Mouse (Mus musculus) layer of hippocampus, adult 8-10 months (tissue): ENCODE measurements around the gene Mapk6. TPM values are rescaled to one million over a fixed set of nuclear protein-coding genes. Genes with fewer than 3 reads are reported as not detected.

Source experiments
- DNase-seq, 2 experiments: peaks; one replicate each; pipeline ENCODE4 v3.0.0; 2022; ENCODE audit warnings: low spot score in 2 of 2
- total RNA-seq, 4 experiments: library from RNA; stranded (reverse); gene quantifications; 2 replicates each; pipeline ENCODE4 v1.2.4; 2022

The Mapk6 gene
- total RNA-seq, 4 experiments from 2014 or later: 26.9 to 33.1 (median 28.2) TPM

DNA sequence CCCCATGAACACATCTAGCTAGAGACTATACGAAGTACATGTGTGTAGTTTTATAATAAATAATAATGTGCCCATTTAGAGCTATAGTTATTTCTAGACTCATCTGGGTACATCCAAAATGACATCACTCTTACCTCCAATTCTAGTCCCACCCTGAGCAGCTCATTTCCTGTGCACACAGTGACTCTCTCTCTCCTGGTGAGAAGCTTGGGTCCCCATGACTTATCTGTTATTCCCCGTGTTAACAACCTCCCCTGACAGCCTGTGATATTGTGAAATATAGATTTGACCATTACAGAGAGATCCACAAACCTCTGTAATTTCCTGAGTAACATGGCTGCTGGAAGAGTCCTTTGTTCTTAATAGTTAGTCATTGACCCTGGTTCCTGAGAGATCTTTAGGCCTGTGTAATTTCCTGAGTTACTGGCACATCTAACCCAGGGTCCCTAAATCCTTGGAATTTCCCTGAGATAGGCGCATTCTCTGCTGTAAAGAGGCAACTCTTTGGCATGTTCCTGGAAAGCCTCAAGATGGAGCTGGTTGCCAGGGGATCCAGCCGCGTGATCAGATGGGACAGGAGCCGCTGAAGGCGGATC lies 16.1 kb upstream of the Mapk6 start:
- DNase-seq: no peak

DNA sequence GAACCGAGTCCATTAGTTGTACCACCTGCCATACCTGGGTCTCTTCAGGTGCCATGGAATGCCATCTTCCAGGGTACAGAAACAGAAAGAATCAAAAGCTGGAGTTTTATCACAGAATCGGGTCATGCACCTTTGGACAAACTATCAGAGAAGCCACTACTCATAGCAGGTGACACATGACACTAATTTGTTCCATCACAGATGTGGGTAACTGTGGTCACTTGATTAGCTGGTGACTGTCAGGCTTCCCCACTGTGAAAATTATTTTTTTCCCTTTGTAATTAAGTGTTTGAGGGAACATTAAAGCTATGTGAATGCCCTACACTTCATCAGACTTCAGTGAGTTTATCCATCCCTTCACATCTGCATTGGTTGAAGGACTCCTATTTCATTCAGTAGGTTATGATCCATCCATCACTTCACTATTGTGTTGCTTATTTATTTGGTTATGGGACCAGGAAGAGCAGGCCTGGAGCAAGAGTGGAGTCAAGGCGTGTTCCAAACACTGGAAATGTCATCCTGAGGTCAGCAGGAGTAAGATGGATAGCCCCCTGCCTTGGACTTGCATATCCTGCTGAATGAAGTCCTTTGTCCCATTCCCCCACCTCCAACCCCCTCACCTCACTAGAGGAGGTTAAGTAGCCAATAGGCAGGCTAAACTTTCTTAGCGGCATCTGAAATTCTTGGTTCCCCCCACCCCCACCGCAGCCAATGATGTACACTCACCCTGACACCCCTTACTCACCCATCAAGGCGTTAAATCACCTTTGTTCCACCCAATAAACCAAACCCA lies 14.7 kb upstream of the Mapk6 start:
- no peak for DNase-seq

DNA sequence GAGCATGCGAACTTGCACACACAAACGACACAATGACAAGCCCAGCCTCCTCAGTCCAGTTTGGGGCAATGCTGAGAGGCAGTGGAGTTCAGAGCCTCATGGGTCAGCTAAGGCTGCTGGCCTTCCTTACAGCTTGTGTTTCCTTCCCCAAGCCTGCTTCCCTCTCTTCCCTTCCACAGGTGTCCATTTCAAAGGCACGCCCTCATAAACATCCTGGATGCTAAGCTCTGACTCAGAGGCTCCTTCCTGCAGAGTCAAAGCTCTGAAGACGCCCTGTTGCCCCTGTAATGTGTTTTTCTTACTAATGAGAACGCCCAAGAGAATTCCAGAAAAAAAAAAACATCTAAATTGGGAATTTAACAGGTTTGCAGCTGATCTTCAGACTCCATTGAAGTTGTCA lies 13.9 kb upstream of the Mapk6 start:
- DNase-seq: no peak

DNA sequence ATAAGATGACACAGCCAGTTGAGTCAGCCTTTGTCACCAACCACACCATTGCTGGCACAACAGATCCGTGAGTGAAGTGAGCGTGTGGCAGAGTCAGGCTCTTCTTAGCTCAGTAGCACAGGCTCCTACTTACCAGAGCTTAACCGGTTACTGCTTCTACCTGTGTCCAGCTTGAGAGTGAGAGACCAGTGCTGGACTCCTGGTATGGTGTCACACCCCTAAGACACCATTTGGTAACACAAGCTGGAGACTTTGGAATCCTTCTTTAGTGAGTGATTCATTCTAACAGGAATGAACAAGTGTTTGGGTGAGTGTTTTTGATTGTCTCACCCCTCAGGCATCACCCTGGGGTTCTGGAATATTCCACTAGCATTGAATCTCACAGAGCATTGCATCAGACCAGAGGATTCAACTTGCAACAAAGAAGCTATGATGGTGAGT lies 12.5 kb upstream of the Mapk6 start:
- no peak for DNase-seq

DNA sequence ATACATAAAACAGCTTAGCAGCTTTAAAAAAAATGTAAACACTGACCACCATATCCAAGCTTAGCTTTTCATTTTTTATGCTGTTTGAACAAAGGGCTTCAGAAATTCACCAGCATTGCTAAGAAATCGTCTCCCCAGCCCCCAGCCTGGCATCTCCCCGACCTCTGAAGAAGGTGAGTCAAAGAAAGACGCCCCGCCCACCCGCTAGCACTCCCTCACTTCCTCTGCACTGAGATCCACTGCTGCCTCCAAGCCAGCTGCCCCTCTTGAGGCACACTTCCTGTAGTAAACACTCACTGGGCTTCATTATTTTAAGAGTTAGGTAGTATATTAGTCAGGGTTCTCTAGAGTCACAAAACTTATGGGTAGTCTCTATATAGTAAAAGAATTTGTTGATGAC lies 4.4 kb upstream of the Mapk6 start:
- DNase-seq: no peak

DNA sequence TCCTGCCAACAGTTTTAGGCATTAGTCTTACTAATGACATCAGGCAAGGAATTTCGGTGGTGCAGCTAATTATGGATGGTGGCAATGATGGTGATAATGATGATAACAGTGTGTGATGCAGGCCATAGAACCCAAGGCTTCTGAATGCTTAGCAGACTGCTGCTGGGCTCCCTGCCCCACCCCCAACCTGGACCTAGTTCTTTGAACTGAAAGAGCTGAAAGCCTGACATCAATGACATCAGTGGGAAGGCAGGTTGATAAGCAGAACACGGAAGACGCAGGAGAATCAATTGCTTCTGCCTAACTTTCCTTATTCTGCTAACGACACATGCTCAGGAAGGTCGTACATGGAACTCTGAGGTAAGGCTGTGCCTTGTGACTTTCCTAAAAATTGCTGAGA lies 3.4 kb upstream of the Mapk6 start:
- no peak for DNase-seq

DNA sequence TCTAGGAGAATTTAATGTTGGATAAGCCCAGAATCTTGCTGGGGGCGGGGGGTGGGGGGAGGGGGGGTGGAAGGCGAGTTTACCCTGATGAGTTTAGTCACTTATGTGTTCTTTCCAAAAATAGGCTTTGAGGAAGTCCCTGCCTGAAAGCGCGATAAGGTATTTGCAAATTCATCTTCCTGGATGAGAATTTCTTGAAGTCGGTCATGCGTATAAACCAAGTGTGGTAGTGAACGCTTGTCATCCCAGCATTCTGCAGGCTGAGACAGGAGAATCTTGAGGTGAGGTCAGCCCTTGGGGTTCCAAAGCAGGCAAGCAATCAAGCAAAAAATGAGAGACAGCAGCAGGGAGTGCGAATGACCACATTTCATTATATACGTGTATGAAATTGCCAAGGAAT lies 1.8 kb upstream of the Mapk6 start:
- DNase-seq: no peak

DNA sequence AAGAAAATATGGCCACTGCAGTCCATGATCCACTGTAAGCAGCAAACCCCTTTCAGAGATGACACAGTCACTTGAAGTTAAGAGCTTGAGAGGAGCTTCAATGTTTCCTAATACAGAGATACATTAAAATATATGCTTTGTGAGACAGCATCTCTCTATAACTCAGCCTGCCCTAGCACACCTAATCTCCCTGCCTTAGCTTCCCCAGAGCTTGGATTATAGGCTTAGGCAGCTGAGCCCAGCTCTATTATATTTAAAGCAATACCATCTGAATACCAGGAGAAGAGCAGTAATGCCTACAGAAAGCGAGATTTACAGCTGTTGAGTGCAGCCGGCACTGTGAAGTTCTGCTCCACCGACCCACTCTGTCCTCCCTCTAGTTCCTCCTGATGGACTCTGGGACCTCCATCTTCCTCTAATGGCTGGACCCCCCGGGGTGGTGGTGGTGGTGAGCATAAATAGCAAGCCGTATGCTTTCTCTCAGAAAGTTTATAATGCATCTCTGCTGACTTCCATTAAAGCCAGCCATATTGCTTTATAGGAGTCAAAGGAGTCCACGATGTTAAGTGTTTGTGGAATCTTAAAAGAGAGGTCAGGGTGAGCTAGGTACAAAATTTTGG lies 1.2 kb upstream of the Mapk6 start:
- no peak for DNase-seq

DNA sequence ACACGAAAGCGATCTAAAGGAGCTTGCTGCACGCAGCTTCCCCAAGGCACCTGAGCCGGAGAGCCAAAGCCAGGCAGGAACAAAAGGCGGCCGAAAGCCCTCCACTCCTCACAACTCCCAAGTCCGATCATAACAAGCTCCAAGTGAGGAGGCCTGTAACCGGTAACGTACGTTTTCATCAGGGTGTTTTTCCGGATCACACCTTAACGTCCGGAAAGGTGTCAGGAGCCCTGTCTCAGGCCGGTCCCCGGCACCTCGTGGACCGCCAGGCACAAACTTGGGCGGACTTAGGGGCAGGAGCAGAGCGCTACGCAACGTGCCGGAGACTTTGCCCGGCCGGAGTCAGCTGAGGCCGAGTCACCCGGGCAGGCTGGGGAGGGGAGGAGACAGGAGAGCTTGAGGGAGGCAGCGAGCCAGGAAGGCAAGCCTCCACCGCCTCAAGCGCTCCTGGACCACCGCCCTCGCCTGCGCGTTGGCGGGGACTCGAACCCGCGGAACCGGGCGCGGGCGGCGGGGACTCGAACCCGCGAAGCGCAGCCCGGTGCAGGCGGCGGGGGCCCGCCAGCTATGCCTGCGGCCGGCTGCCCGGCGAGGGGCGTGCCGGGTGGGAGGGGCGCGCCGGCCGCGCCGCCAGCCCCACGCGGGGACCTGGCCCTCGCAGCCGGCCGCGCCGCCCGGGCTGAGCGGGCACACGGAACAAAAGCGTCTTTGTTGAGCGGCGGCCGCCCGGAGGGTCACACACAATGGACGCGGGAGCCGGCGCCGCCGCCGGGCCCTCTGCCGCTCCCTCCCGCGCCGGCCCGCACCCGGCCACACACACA lies 564 bp downstream of the Mapk6 start:
- DNase-seq: peak; percentile 39 to 47

DNA sequence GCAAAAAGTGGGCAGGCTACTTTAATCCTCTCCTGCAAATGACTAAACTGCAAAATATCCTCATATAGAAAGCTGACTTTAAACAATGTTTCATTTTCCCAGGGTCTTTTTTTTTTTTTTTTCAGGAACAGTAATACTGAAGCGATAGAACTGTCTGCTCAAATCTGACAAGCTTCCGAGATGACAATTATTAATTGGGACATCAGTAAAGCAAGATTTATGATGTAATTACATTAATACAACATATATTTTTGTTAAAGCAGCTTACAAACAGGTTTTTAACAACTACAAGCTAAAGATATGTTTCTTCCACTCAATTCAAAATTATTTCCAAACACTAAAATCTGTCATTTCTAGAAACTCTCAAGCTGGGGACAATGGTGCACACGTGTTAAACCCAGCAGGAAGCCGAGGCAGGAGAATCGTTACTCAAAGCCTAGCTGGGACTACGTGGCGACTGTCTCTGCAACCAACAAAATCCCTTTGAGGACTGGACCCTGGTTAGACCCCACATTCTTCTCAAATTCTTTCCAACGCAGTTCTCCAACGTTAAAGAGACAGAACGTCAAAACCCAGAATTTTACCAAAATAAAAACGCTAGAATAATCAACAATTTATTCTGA lies 1.5 kb downstream of the Mapk6 start:
- DNase-seq: no peak

DNA sequence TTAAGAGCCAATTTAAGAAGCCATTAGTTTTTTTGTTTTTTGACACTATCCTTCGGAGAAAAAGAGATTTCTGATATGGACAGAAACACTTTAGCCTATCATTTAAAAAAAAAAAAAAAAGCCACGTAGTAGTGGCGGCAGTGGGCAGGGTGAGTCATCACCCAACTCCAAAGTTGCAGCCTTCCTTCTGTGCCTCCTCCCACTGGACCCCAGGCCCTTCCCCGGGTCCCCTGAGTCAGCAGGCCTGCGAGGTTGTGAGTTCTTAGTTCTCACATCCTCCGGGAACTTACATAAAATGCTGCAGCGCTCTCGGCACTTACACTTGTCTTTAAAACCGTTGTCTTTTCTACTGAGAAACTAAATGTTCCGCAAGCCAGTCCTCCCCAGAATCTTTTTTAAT lies 2.0 kb downstream of the Mapk6 start:
- DNase-seq: no peak

DNA sequence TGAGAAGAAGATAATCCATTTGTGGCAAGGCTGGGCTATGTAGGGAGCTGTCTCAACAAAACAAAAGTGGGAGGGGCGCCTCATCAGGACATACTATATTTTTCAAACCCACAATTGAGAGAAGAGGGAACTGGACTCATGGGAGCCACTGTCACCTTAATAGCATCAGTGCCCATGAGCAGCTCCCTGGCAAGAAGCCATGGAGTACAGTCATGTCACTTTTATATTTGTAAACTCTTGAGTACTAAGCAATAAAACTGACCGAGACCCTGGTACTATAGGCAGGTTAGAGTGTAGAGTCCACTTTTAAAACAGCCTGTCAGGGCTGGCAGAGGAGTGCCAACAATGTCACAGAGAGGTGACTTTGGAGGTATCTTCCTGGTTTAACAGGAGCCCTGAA lies 3.7 kb downstream of the Mapk6 start:
- no peak for DNase-seq

DNA sequence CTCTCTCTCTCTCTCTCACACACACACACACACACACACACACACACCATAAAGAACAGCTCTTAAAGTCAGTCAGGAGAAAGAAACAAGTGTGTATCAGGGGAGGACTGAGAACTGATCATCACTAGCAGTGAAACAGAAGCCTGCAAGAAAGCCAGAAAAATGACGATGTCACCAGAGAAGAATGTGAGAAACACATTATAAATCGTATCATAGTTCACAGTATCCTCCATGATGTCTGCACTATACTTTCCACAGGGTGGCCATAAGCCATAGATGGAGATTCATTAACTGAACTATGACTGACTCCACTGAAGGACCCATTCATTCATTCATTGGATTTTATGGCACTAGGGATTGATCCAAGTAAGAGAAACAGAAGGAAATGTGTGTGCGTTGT lies 6.3 kb downstream of the Mapk6 start:
- DNase-seq: no peak

DNA sequence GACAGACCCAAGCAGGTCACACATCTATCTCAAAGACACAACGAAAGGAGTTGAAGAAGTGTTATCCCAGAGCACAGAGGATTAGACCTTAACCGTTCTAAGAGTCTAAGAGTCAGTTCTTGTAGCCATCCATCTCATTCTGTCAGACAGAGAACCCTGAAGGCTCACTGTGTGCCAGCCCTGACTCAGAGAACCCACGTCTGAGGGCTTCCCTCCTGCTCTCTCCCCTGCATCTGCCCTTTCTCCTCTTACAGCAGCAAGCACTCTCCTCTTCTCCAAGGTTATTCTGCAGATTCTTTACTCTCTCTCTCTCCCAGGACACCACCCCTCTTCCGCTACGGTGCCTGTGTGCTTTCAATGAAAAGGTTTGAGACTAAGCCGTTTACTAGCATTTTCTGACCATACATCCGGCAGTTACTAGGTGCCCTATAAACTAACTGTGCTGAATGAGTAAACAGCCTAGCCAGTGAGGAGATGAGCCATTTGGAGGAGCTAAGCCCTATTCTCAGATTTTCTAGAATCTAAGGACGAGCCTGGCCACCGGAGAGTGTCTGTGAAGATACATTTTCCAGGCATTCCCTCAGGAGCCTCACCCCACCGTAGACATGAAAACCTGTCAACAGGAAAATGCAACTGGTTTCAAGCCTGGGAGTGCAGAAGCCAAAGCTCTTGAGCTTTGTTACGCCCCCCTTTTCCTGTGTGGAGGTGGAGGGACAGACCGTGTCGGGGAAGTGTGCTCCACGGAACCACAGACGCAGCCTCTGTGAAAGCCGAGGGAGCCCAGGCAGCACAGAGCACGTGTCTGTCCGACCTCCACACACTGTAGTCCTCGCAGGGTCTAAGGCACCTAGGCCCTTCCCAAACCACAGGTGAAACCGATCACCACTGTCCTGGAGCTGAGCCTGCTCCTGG lies 8.0 kb downstream of the Mapk6 start:
- no peak for DNase-seq

DNA sequence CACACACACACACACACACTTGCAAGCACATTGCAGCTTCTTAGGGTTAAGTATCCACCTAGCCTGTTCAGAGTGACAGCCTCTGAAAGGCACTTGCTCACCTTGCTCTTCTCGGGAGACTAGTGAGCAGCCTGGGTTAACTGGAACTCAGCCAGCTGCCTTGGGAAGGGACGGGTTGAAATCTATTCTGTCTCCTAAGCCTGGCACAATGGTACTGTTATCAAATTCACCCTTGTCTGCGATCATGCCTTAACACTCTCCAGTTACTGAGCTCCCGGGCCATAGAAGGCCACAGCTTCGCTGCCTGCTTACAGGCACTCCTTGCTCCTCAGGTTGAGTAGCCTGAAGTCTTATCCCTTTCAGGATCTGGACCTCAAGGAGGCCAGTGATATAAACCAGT lies 9.2 kb downstream of the Mapk6 start:
- DNase-seq: no peak

DNA sequence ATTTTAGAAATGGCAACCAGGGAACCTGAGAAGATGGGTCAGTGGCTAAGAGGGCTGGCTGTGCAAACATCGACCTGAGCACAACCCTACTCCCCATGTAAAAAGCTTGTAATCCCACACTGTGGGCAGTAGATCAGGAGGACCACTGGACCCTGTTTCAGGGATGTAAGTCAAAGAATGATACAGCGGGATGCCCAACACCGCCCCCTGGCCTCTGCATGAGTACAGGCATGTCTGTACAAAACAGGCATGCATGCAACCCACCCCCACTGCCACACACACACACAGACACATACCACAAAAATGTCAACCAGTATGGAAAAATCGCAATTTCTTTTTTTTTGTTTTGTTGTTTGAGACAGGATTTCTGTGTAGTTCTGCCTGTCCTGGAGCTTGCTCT lies 10.7 kb downstream of the Mapk6 start:
- no peak for DNase-seq

DNA sequence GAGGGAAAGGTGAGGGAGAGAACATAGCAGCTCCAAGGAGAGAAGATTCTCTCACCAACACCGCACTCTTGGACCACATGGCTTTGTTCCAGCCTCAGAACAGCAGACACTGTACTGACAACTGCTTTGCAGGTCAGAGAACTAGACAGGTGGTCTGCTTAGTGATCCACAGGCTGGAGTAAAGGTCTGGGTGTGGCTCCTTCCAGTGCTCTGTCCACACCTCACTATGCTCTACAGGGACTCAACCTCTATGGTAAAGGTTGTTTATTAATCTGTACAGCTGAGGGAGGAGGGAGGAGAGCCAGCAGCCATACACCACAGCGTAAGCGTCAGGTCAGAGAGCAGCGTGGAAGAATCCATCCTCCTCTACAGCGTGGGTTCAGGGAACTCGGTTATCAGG lies 13.8 kb downstream of the Mapk6 start:
- no peak for DNase-seq

DNA sequence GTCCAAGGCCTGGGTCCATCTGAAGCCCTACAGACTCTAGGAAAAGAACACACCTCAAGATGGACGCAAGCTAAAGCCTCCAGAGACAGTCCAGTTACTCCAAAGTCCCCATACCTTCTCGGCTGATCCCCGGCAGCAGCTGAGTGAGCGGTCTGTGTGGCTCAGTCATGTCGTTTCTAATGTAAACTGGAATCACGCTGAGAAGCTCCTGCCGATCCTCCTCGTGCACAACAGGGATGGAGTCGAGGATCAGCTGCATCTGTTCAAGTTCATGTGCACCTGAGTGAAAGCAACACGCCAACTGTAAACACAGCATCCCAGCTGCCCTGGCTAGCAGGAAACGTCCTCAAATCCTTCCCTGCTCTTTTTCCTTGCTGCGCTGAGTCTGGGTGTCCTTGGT lies 16.6 kb downstream of the Mapk6 start:
- DNase-seq: no peak

DNA sequence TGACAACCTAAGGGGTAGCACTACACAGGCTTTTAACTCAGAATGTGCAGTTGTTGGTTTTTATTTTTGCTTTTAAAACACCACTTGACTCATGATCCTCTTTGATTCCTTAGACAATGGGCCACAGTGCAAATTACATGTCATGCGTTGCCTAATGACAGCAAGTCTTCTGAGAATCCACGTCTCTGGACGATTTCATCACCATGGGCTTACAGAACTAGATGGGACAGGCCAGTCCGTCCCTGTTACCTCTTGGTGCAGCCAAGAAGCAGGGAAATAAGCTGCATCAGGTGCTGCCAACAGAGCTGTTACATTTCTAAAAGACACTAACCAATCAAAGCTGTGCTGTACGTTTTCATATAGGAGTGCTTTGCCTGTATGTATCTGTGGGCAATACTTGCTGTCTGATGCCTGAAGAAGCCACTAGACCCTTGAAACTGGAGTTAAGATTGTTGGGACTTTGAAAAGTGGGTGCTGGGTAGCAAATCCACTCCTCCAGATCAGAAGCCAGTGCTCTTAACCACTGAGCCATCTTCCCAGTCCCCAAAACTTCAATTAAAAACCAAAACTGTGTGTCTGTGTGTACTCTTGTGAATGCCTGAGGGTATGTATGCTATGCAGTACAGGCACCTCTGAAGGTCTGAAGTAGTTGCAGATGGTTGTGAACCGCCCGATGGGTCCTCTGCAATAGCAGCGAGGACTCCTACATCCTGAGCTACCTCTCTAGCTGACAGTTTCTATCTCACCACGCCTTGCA lies 24.4 kb downstream of the Mapk6 start:
- DNase-seq: no peak
